Mouse (Mus musculus) CH12.LX (cell line): ENCODE results near the gene Mfsd4b5. TPM values are rescaled to one million over a fixed set of nuclear protein-coding genes. Genes with fewer than 3 reads are reported as not detected.

ENCODE experiments used
- DNase-seq: peaks from one replicate; pipeline ENCODE4 v3.0.0-alpha.2; 2013; ENCODE audit errors: extremely low read depth
- H3K27ac ChIP-seq: 2 replicates; pipeline ENCODE4 v1.5.1; 2012; ENCODE audit warnings: low read depth, mild to moderate bottlenecking, control low read depth, moderate library complexity; ENCODE audit not compliant: insufficient read depth
- H3K27me3 ChIP-seq: replicated peaks from 2 replicates; pipeline ENCODE3; 2012; ENCODE audit warnings: inconsistent platforms
- H3K36me3 ChIP-seq, 2 experiments: replicated peaks in 1 of 2; 2 replicates each; pipeline versions ENCODE3 to v1.6.1; 2012; ENCODE audit warnings: inconsistent platforms in 1 of 2, low read length in 1 of 2, mild to moderate bottlenecking in 1 of 2, mixed read lengths in 1 of 2, moderate library complexity in 1 of 2; ENCODE audit not compliant: control insufficient read depth in 1 of 2, insufficient read depth in 1 of 2
- H3K4me1 ChIP-seq, 2 experiments: 2 replicates each; pipeline ENCODE4 v1.6.1; 2012; ENCODE audit warnings: inconsistent platforms in 1 of 2, moderate library complexity in 1 of 2; ENCODE audit not compliant: insufficient read depth in 2 of 2, control insufficient read depth in 1 of 2
- H3K4me2 ChIP-seq: 2 replicates; pipeline ENCODE4 v1.6.1; 2012; ENCODE audit warnings: low read depth, mild to moderate bottlenecking, control low read depth; ENCODE audit not compliant: poor library complexity, insufficient read depth, severe bottlenecking
- H3K4me3 ChIP-seq, 3 experiments: fragments of 150-350 bp in 1 of 3; sonication (generic) in 1 of 3; replicated peaks in 1 of 3; 2 replicates each; pipeline versions ENCODE3 to v1.5.1; 2011 to 2012; ENCODE audit warnings: low read depth in 2 of 3, low read length in 2 of 3, mild to moderate bottlenecking in 2 of 3, moderate library complexity in 2 of 3, control low read depth in 1 of 3, improper control_type of control experiment in 1 of 3, inconsistent platforms in 1 of 3, mixed read lengths in 1 of 3; ENCODE audit not compliant: poor library complexity in 1 of 3
- H3K79me2 ChIP-seq: replicated peaks from 2 replicates; pipeline ENCODE4 v1.6.1; 2012; ENCODE audit warnings: mild to moderate bottlenecking, moderate library complexity; ENCODE audit not compliant: control insufficient read depth, poor library complexity, insufficient read depth, severe bottlenecking; ENCODE audit errors: extremely low read depth
- H3K9ac ChIP-seq: 2 replicates; pipeline ENCODE4 v1.6.1; 2012; ENCODE audit warnings: low read depth, mild to moderate bottlenecking, control low read depth, moderate library complexity; ENCODE audit not compliant: insufficient read depth
- H3K9me3 ChIP-seq: replicated peaks from 2 replicates; pipeline ENCODE3; 2012; ENCODE audit warnings: low read length, inconsistent platforms, mixed read lengths
- BHLHE40 ChIP-seq: IDR thresholded peaks from 2 replicates; pipeline ENCODE4 v1.6.1; 2011; ENCODE audit warnings: mild to moderate bottlenecking, low read depth, low read length, improper control_type of control experiment
- CHD1 ChIP-seq: IDR thresholded peaks from 2 replicates; pipeline ENCODE4 v1.6.1; 2012; ENCODE audit warnings: low read depth, low read length, improper control_type of control experiment, inconsistent platforms
- CHD2 ChIP-seq: IDR thresholded peaks from 2 replicates; pipeline ENCODE4 v1.6.1; 2011; ENCODE audit warnings: low read length, improper control_type of control experiment
- E2F4 ChIP-seq: IDR thresholded peaks from 2 replicates; pipeline ENCODE4 v1.6.1; 2011; ENCODE audit warnings: low read depth, low read length, improper control_type of control experiment; ENCODE audit not compliant: insufficient replicate concordance
- EP300 ChIP-seq: IDR thresholded peaks from 2 replicates; pipeline ENCODE4 v1.6.1; 2011; ENCODE audit warnings: low read length, improper control_type of control experiment
- IRF4 ChIP-seq: IDR thresholded peaks from 2 replicates; pipeline ENCODE4 v1.6.1; 2014; ENCODE audit warnings: low read depth, mild to moderate bottlenecking, inconsistent platforms, low read length, improper control_type of control experiment
- KAT2A ChIP-seq: IDR thresholded peaks from 2 replicates; pipeline ENCODE4 v1.6.1; 2012; ENCODE audit warnings: low read length, improper control_type of control experiment, inconsistent platforms; ENCODE audit not compliant: insufficient replicate concordance
- MAZ ChIP-seq: IDR thresholded peaks from 2 replicates; pipeline ENCODE4 v1.6.1; 2012; ENCODE audit warnings: low read depth, mild to moderate bottlenecking, inconsistent platforms, low read length, improper control_type of control experiment, moderate library complexity
- MEF2A ChIP-seq: IDR thresholded peaks from 2 replicates; pipeline ENCODE4 v1.6.1; 2014; ENCODE audit warnings: low read depth, mild to moderate bottlenecking, inconsistent platforms, low read length, improper control_type of control experiment, borderline replicate concordance
- MXI1 ChIP-seq: IDR thresholded peaks from 2 replicates; pipeline ENCODE4 v1.6.1; 2011; ENCODE audit warnings: mild to moderate bottlenecking, low read depth, low read length, improper control_type of control experiment
- MYC ChIP-seq: IDR thresholded peaks from 2 replicates; pipeline ENCODE4 v1.6.1; 2011; ENCODE audit warnings: low read depth, mild to moderate bottlenecking, improper control_type of control experiment, low read length
- NELFE ChIP-seq: IDR thresholded peaks from 2 replicates; pipeline ENCODE4 v1.6.1; 2011; ENCODE audit warnings: low read depth, low read length, improper control_type of control experiment
- NRF1 ChIP-seq: IDR thresholded peaks from 2 replicates; pipeline ENCODE4 v1.6.1; 2014; ENCODE audit warnings: low read depth, mild to moderate bottlenecking, inconsistent platforms, low read length, improper control_type of control experiment, moderate library complexity
- PAX5 ChIP-seq: IDR thresholded peaks from 2 replicates; pipeline ENCODE4 v1.6.1; 2012; ENCODE audit warnings: low read length, inconsistent platforms, mixed read lengths
- RAD21 ChIP-seq: IDR thresholded peaks from 2 replicates; pipeline ENCODE4 v1.6.1; 2011; ENCODE audit warnings: low read depth, mild to moderate bottlenecking, low read length, improper control_type of control experiment, moderate library complexity
- SMC3 ChIP-seq: IDR thresholded peaks from 2 replicates; pipeline ENCODE4 v1.6.1; 2011; ENCODE audit warnings: low read depth, low read length, improper control_type of control experiment
- TBP ChIP-seq: conservative IDR thresholded peaks from 2 replicates; pipeline ENCODE4 v1.6.1; 2011; ENCODE audit warnings: low read depth, low read length, improper control_type of control experiment
- TCF12 ChIP-seq: IDR thresholded peaks from 2 replicates; pipeline ENCODE4 v1.6.1; 2014; ENCODE audit warnings: low read depth, mild to moderate bottlenecking, inconsistent platforms, low read length, improper control_type of control experiment
- USF1 ChIP-seq: IDR thresholded peaks from 2 replicates; pipeline ENCODE4 v1.6.1; 2014; ENCODE audit warnings: low read depth, mild to moderate bottlenecking, inconsistent platforms, low read length, improper control_type of control experiment
- USF2 ChIP-seq: conservative IDR thresholded peaks from 2 replicates; pipeline ENCODE4 v1.6.1; 2011; ENCODE audit warnings: low read depth, low read length, improper control_type of control experiment
- ZC3H11A ChIP-seq: IDR thresholded peaks from 2 replicates; pipeline ENCODE4 v1.6.1; 2012; ENCODE audit warnings: low read depth, mild to moderate bottlenecking, inconsistent platforms, low read length, improper control_type of control experiment
- ZKSCAN1 ChIP-seq: IDR thresholded peaks from 2 replicates; pipeline ENCODE4 v1.6.1; 2012; ENCODE audit warnings: low read depth, inconsistent platforms, low read length, improper control_type of control experiment, borderline replicate concordance
- dilution Hi-C: fragments of 300-500 bp; cut with MboI; formaldehyde crosslinking; loops from 2 replicates; pipeline ENCODE4 v1.14.3; 2020; ENCODE audit warnings: low sequenced_read_pairs; ENCODE audit not compliant: extremely low pct_unique_long_range_greater_than_20kb, extremely low pct_ligation_motif_present
- in situ Hi-C: fragments of 300-500 bp; cut with MboI; formaldehyde crosslinking; loops from 3 replicates; pipeline ENCODE4 v1.14.3; 2019; ENCODE audit warnings: low sequenced_read_pairs, low pct_ligation_motif_present, low pct_unique_long_range_greater_than_20kb, mixed read lengths
- polyA plus RNA-seq: library from polyadenylated mRNA; unstranded; fragments of >175 nt; gene quantifications from 2 replicates; pipeline ENCODE4 v1.2.1, GENCODE M21; 2012; ENCODE audit warnings: low read depth; ENCODE audit not compliant: insufficient read length
- total RNA-seq, 2 experiments: library from RNA; depleted of rRNA; stranded (reverse); fragments of 300-350 nt in 1 of 2; fragments of >200 nt in 1 of 2; gene quantifications; 2 replicates each; pipeline ENCODE4 v1.2.3; 2012 to 2014

The Mfsd4b5 gene
- total and polyA plus RNA-seq, 3 experiments = not detected

- H3K4me3 ChIP-seq = no peak overlapping the region
- no peak overlapping the region for H3K27ac ChIP-seq
- dilution Hi-C loops (no loop called here), in situ Hi-C loops (no loop called here)
- no peaks in the 10 kb centered on the region for H3K79me2 ChIP-seq
- H3K4me2 ChIP-seq = no peak overlapping the region
- no peak for TF ChIP-seq MXI1
- TF ChIP-seq USF2 = no peak
- TF ChIP-seq PAX5 = no peak
- TF ChIP-seq RAD21 = no peak
- TF ChIP-seq KAT2A = no peak
- TF ChIP-seq ZKSCAN1 = no peak
- no peak for TF ChIP-seq E2F4
- TF ChIP-seq MYC = no peak
- TF ChIP-seq NELFE = no peak
- TF ChIP-seq IRF4 = no peak
- no peak for TF ChIP-seq MAZ
- no peak for TF ChIP-seq SMC3
- no peak for TF ChIP-seq BHLHE40
- no peak for TF ChIP-seq CHD1
- no peak for TF ChIP-seq ZC3H11A
- no peak for TF ChIP-seq CHD2
- no peak for TF ChIP-seq USF1
- TF ChIP-seq MEF2A = no peak
- no peaks in the 10 kb centered on the region for H3K4me1 ChIP-seq
- no peak overlapping the region for H3K9ac ChIP-seq
- H3K9me3 ChIP-seq = peaks cover 2% of the 10 kb centered on the region
- no peaks in the 10 kb centered on the region for H3K27me3 ChIP-seq
- H3K36me3 ChIP-seq = no peaks in the 10 kb centered on the region
- no peak for DNase-seq
These were observed 41.6 kb upstream of the Mfsd4b5 start for GRCm38 (mm10) chr10:40028091-40028490.

DNA sequence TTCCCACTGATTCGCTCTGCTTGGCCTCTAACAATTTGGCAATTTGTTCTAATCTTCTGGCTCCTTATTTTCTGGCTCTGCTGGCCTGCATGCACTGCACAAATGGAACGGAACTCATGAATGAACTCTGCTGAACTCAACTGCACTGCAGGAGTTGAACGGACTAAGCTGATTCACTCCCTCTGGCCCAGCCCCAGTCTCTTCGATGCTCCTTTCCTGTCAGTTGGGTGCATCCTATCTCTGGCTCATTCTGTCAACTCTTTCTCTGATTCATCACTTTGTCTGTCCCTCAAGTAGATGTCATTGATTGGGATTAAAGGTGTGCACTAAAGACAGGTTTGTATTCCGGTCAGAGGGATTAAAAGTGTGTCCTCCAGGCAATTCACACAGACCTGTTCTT lies 40.1 kb upstream of the Mfsd4b5 start:
- Histone ChIP-seq H3K4me2 (no peak overlapping the region), H3K4me1 (no peaks in the 10 kb centered on the region), H3K4me3 (no peak overlapping the region), H3K9me3 (peaks cover 2% of the 10 kb centered on the region), H3K9ac (no peak overlapping the region), H3K36me3 (no peaks in the 10 kb centered on the region), H3K27me3 (no peaks in the 10 kb centered on the region), H3K79me2 (no peaks in the 10 kb centered on the region), H3K27ac (no peak overlapping the region)
- in situ Hi-C loops (no loop called here), dilution Hi-C loops (no loop called here)
- no peak for DNase-seq
- TF ChIP-seq EP300 (no peak), NELFE (no peak), TBP (no peak), NRF1 (no peak), TCF12 (no peak), ZC3H11A (no peak), E2F4 (no peak)
